Mouse (Mus musculus) kidney, adult 8-10 months (tissue): ENCODE data around the gene Wdr11.

Experiments
- DNase-seq, 2 experiments: peaks; one replicate each; pipeline ENCODE4 v3.0.0; 2022

The Wdr11 gene

DNA sequence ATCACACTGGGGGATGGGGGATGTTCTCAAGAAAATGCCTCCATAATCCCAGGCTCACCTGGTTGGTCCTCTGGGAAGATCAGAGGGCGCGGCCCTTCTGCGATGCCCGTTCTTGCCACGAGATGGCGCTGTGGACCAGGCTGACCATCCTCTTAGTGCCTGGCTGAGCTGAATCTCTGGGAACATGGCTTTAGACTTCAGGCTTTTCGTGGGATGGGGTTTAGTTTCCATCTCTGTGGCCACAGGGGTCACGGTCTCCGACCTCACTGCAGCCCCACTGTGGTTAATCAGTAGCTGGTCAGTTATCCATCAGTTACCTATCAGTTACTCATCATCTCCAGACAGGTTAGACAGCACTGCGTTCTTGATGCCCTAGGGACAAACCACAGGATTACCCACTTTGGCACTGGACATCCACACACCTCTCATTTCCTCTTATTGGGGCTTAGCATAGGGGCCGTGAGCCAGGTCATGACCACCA, 62.2 kb downstream of the Wdr11 start:
- DNase-seq: peak; percentile 53 to 81

DNA sequence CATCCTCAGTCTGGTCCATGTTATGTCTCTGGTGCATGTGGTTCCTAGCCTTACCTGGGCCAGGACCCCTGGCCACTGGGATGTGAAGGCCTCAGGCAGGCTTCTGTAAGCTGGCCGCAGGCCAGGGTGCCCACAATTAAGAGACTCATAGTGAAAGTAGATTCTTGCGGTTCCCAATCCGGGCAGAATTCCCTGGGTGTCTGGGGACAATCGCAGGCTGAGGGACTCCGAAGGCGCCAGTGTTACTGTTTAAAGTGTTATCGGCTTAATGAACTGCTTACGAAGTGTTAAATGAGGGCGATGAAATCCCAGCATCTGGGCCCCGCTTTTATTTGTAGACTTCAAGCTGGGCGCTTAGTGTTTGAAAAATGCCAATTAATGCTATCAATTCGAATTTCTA, 63.3 kb downstream of the Wdr11 start:
- DNase-seq: no peak

DNA sequence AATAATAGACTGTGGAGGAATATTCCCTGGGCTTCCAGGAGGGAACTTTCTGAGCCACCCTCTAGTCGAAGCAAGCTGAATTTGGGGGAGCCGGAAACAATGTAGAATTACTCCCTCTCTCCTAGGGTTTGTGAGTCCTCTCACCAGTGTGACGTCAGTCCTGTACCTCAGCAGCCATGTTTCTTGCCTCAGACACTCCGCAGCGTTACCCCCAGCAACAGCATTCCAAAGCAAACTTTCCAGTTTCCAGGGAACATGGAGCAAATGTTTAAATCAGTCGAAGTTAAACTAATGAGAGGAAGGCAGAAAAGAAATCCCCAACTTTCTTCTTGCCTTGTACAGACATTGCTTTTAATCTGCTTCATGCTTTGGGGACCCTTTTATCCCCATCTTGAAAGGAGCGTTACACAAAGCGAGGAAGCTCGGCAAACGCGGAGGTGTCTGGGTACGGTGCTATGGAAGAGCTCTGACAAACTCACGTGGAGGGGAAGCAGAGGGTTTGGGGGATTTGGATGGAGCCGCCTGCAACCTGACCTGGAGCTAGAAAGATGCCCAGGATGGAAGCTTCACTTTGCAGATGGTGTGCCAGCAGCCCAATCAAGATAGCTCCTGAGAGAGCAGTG, 64.1 kb downstream of the Wdr11 start:
- DNase-seq: no peak

DNA sequence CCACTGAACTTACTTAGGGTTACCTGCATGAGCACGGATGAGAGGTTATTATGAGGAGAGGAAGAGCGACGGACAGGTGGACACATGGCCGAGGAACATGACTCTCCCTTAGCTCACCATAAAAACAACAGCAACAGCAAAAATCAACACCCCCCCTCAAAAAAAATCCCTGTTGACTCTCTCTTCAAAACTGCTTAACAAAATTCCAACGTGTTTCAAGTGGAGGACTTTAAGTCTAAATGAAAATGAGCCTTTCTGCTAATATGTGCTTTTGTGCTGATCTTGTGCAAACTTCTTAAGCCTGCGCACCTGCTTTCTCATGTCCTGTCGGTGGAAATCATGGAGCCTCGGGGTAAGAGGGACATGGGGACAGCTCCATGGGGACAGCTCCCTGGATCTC, 66.2 kb downstream of the Wdr11 start:
- DNase-seq: no peak

DNA sequence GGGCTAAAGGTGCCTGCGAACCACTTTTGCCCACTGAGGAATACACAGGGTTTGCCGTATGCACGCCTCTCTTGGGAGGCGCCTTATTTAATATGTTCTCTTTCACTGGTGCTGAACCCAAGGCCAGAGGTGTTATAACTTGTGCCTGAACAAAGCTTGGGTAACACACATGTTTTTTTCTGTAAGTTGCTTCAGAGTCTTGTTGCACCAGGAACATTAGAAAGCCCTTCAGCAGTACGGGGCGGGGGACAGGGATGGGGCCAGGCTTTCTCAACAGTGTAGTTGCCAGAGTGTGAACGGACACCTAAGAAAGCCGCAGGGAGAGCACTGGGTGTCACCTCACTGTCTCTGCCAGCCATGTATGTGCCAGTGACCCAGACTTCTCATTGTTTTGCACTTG, 68.1 kb downstream of the Wdr11 start:
- no peak for DNase-seq

DNA sequence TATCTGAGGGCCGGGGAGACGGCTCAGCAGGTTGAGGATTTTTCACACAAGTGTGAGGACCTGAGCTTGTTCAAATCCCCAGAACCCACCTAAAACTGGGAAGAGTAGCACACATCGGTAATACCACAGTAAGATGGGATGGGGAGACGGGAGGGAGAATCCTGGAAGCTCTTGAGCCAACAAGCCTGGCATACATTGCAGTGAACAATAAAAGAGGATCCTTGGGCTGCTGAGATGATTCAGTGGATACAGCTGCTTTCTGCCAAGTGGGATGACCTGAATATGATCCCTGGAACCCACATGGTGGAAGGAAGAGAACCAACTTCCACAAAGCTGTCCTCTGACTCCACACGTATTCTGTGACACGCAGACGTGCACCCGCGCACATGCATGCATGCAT, 68.9 kb downstream of the Wdr11 start:
- DNase-seq: no peak

DNA sequence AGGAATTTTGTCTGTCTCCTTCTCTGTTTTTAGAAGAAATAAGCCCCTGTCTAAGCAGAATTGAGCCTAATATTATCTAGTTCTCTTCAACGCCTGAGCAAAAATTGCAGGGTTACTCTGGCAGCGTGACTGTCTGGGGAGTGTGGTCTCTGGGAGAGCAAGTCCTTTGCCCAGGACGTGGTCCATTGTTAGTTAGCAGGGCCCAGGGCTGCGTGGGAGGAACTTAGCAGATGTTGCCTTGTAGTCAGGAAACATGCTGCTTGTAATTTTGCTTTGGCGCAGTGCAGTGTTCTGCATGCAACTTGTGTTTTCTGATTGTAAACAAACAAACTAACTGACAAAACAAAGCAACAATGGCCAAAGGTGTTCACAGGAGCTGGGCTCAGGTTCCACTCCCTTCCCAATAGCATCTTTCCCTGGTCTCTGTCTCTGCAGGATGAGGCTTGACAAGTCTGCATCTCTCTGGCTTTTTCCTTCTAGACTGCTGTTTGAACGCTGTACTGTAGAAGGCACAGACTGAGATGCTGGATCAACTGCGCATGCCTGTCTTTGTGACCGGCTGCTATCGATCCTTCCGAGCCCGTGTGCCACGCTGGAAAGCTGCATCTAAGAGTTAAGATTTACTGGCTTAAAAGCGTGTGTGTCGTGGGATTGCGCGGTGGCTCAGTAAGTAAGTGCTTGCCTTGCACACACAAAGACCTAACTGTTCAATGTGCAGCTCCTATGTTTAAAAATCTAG, 70.6 kb downstream of the Wdr11 start:
- DNase-seq: no peak

DNA sequence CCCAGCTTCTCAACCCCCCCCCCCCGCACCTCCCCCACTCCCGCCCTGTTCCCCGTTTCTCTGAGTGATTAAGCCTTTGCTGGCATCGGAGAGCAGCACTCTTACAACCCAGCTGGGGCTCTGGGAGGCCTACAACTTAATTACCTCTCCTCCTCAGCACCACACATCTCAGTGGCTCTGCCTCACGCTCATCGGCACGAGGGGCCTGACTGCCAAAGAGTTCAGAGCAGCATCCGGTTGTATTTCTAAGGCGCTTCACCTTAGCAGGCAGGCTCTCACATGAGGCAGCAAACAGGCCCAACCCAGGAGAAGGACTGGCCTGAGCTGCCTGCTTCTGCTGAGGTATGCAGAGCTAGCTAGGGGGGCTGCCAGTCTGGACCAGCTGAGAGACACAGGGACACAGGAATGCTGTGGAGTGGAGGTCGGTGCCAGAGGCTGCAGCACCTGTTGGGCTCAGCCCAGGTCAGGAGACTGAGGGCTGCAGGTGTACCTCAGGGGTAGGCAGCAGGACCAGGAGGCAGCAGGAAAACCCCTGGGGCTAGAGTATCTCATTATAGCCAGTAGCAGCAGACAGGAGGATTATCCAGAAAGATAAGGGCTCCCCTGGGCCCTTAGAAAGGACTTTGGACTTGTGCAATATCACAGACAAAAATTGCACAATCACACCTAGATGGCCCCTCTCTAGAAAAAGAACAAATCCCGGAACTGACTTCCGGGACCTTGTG, 72.3 kb downstream of the Wdr11 start:
- DNase-seq: no peak

DNA sequence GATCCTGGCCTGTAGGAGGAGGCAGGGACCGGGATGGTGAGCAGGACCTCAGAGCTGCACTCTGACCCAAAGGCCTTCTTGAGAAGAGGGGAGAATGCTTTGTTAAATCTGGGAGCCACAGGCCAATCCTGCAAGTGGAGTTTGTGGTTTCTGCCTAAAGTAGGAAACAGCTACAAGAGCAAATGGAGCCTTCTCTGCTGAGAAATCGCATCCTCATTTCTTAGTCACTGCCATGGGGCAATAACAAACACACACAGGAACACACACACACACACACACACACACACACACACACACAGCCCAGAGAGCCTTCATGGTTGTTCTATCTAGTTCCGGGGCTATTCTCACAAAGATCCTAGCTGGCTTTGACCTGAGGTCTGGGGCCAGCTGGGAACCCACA, 73.7 kb downstream of the Wdr11 start:
- no peak for DNase-seq

DNA sequence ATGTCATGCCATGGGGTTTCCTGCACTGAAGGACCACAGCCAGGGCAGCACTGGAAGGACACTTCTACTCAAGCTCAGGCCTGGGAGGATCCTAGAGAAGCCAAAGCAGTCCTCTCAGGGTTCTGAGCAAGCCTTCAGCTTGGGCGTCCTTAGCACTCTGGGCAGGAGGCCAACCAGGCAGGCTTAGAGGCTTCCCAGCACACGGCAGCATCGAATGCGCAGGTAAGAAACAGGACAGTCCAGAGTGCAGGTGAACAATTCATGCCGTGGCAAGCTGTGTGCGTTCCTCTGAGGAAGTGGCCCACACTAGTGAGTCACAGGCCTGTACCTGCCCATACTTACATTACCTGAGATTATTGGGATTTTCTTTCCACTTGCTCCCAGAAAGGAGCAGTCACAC, 74.3 kb downstream of the Wdr11 start:
- peak in 1 of 2 experiments; percentile 15 for DNase-seq

DNA sequence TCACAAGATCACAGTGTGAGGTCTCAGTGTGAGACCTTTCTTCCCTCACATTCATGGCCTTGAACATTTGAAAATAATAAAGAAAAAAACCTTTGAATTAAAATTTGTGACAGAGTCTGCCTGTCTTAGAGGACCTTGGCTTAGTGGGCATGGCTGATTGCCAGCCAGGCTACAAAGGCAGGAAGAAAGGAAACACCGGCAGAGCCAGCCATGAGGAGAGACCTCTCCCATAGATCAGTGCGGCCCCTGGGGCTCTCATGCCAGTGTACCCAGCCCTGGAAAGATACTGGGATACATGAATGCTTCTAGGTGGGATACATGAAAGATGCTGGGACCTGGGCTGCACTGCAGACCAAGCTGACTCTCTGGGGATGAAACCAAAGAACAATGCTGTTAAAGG, 74.9 kb downstream of the Wdr11 start:
- no peak for DNase-seq

DNA sequence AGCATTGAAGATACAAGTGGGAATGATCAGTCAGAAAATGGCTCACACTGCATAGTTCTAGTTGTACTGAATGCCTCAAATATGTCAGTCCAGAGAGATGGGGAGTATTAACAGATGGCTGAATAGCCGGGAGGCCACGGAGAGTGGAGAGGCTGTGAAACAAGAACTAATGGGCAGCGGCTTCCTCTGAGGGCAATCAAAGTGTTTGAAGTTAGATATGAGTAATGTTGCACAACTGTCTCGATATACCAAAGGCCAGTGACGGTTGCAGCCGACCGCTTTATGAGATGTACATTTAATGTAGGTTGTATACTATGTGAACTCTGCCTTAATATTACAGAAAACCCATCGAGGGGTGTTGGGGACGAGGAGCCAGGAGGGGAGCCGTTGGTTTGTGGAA, 78.6 kb downstream of the Wdr11 start:
- no peak for DNase-seq

DNA sequence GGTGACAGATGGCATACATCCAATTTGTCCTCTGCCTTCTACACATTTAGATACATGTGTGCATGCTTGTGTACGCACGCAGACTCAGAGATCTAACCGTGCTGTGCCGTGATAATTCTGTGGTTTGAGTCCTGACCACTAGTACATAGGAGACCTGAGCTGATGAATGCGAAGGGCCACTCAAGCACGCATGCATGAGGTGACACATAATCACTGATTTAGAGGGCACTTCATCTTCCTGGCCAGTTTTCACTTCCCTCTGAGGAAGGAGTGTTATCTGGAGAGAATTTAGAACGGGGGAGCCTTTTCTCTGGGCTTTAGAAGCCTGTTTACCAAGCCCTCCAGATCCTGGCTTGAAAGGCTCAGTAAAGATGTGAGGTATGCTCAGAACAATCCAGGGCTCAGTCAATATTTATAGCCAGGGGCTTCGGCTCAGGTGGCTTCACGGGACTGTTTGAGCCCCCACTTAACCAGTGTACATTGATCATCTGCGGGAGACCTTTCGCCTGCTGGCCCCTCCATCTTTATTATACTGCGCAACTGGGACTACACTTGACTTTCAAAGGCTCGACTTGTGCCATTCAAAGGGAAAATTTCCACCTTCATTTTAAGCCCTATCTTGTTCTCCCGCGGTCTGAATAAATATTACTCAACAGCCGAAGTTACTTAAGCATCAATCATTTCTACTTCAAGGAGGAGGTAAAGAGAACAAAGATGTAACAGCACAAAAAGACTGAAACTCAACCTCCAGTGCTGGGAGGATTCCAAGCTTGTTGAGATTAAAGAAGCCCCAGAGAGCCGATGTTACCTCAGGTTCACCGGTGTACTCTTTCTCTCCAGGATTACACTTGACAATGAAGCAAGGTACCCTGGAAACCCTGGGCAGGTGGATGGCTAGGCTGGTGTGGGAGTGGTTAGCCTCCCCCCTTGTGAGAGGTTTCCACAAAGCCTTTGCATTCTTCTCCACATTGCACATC, 80.3 kb downstream of the Wdr11 start:
- DNase-seq: no peak

DNA sequence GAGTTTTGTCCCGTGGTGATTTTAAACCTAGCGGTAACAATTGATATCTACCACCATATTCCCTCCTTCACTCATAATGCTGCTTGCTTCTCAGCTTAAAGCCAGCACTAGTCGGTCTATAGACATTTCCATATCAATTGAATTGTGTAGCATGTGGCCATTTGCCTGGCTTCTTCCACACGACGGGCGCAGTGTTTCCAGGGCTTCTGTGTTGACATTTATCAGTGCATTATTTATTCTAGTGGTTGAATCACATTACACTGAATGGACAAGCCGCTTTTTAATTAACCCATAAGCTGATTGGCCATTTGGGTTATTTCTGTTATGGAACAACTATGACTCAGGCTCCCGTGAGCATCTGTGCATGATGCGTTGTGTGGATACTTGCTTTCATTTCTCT, 82.1 kb downstream of the Wdr11 start:
- no peak for DNase-seq

DNA sequence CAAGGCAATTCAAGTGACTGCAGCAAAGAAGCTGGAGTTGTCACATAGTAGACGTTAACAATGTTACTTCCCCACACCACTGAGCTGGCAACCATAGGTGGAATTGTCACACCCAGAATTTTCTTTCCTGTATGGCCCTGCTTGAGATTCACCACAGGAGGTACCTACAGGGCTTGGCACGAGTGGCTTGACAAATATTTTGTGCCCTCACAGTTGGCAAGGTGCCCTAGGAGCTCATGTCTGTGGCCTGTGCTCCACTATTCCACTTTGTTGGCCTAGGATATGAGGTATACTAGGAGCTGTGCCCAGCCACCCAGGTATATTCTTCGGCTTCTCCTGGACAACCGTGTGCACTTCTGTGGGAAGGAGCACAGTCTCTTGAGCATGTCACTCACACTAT, 82.9 kb downstream of the Wdr11 start:
- DNase-seq: no peak

DNA sequence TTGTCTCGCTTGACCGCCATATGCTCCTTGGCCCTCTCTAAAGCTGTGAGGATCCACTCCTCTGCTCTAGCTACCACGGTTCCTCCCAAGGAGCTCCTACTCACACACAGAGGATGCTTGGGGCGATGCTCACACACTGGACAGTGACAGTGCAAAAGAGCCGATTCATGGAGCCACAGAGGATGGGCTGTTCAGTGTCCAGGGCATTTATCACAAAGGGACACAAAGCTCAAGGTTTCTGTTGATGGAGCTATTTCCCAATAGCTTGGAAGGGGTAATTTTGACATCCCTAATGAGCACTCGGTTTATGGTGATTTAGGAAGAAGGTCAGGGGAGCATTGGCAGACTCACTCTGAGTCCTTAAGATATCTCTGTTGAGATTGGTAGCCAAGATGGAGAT, 84.2 kb downstream of the Wdr11 start:
- DNase-seq: no peak

DNA sequence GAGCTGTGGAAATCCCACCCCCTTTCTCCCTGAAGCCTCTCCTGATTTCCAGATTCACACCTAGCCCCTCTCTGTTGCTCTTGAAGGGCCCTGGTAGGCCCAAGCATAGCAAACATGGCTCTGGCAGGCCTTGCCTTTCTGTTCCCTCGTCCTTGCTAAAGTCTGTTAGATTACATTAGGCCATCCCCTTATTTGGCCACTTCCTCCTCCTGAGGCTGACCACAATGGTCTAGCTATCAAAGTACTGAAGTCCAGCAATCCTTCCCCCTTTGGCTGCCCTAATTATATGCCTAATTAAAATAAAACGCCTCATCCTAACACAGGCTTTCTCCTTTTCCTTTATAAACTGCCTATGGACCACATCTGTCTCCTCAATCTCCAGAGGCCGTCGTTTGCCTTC, 85.5 kb downstream of the Wdr11 start:
- no peak for DNase-seq

DNA sequence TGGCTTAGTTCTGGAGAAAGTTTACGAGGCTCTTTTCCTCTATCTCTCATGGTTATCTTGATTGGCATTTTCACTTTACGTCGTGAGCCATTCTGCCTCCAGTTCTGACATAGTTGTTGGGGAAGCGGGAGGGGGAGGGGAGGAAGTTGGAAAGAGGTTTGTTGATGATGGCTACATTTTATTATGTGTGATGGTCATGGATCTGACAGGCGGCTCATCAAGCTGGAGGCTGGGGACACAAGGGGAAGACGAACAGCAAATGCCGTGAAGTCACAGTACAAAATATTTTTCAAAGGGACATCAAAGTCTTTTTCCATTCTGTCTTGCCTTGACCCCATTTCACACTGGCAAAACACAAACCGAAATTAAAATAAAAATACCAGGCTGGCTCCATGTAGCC, 86.8 kb downstream of the Wdr11 start:
- no peak for DNase-seq

DNA sequence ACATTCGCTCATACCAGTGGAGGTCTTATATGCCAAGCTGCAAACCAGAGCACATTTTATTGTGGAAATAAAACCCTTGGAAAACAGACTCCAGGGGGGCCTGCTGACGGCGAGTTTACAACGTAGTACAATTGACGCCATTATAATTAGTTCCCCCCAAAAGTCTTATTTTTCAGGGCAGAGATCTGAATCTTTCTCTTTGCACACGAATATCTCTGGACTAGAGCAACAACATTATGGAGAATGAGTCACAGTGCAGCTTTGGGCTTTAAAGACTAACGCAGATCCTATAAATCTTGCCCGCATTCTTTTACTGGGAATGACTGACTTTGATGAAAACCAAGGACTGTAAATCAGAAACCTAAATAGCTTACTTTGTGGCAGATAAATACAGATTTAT, 87.3 kb downstream of the Wdr11 start:
- DNase-seq: peak in 1 of 2 experiments; percentile 10

DNA sequence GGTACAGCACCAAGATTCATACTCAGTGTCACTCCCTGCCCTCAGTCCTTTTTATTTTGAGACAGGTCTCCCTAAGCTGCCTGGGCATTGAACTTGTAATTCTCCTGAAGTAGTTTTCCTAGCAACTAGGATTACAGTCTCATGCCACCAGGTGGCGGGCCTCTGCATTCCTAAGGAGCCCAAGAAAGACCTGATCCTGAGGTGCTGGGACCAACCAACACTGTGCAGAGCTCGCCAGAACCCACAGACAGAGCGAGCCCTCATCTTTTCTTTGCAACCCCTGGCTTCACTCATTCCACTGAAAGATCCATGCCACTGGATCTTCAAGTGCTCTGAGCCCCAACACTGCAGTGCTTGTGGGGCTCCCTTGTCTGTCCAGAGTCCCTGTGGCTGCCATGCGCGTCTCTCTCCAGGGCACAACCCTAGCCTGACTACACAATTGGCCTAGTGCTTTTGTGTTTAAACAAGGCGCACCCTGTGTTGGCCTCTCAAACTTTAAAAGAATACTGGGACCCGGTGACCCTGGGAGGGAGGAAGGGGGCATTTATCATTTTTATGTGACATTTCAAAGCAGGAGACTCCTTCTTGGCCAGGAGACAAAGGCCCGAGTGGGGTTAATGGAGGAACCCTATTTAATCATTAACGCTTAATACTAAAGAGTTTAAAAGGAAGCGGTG, 89.0 kb downstream of the Wdr11 start:
- DNase-seq: peak; percentile 45 to 60

DNA sequence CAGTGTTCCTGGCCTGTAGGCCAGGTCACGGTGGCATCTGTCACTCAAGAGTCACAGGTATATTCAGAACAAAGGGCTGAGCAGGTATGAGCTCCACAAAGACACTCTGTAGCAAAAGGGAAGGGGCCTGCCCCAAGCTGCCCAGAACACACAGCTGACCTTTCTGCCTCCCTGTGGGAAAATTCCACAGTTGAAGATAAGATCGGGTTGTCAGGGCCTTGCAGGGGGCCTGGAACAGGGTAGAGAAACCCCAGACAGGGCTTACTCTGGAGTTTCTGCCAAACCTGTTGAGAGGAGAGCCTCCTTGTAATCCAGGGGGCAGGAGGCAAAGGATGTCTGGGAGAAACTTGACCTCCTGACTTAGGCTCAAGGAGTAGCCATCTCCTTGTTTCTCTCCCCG, 90.9 kb downstream of the Wdr11 start:
- no peak for DNase-seq

DNA sequence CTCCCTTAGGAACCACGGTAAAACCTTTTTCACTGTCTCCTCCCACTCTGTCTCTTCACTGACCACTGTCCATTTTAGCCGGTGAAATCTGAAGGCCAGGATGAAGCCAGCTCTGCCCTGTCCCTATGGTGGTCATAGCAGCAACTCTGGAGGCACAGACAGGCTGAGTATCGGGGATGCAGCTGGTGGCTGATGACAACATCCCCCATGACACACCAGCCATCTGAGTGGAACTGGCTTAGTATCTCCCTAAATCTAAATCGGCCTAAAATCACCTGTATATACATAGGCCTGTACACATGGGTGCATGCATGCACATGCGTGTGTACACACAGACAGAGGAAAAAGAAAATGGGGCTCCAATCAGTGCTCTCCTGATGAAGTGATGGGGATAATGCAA, 93.7 kb downstream of the Wdr11 start:
- no peak for DNase-seq
